Mouse (Mus musculus) liver, embryonic 14.5 days (tissue): ENCODE measurements at regions not wholly inside any gene's neighbourhood (a gene's known extent, or its start where the extent isn't known, plus 50 kb on each side); places are given as distances from the start of the nearest gene placed in this dataset.
A peak's percentile ranks its signal among the peaks of the same experiment; 100 is the strongest.

Experiments used
- ATAC-seq: fragments of 200-750 bp; cut with Nextera tagmentation; 2 replicates; pipeline ENCODE4 v1.8.0; 2017; ENCODE audit warnings: moderate number of reproducible peaks, mild to moderate bottlenecking, moderate library complexity; ENCODE audit not compliant: insufficient read depth
- DNase-seq, 3 experiments: peaks; one replicate each; pipeline ENCODE4 v3.0.0-alpha.2; 2012 to 2013; ENCODE audit warnings: low read depth in 3 of 3, low spot score in 3 of 3
- H3K27ac ChIP-seq: fragments of 300-500 bp; sonication (generic); 2 replicates; pipeline ENCODE4 v1.5.1; 2014; ENCODE audit warnings: moderate library complexity, mild to moderate bottlenecking, control low read depth, inconsistent platforms
- H3K27me3 ChIP-seq: fragments of 300-500 bp; sonication (generic); 2 replicates; pipeline ENCODE4 v1.6.1; 2014; ENCODE audit warnings: mild to moderate bottlenecking, low read length, moderate library complexity; ENCODE audit not compliant: control insufficient read depth, insufficient read depth
- H3K36me3 ChIP-seq: fragments of 300-500 bp; sonication (generic); replicated peaks from 2 replicates; pipeline ENCODE4 v1.6.1; 2014; ENCODE audit warnings: low read depth; ENCODE audit not compliant: control insufficient read depth, insufficient read depth
- H3K4me1 ChIP-seq, 2 experiments: fragments of 200-500 bp in 1 of 2; fragments of 300-500 bp in 1 of 2; sonication (generic) in 1 of 2; replicated peaks; 2 replicates each; pipeline ENCODE4 v1.6.1; 2012 to 2014; ENCODE audit warnings: antibody characterized with exemption in 1 of 2, inconsistent platforms in 1 of 2, low read length in 1 of 2; ENCODE audit not compliant: control insufficient read depth in 2 of 2, insufficient read depth in 2 of 2
- H3K4me2 ChIP-seq: fragments of 300-500 bp; sonication (generic); 2 replicates; pipeline ENCODE4 v1.6.1; 2014; ENCODE audit warnings: low read depth, mild to moderate bottlenecking, control low read depth, moderate library complexity
- H3K4me3 ChIP-seq, 2 experiments: fragments of 200-500 bp in 1 of 2; fragments of 300-500 bp in 1 of 2; sonication (generic) in 1 of 2; 2 replicates each; pipeline ENCODE4 v1.5.1; 2012 to 2014; ENCODE audit warnings: low read depth in 2 of 2, low read length in 2 of 2, mild to moderate bottlenecking in 2 of 2, control low read depth in 1 of 2, inconsistent platforms in 1 of 2, moderate library complexity in 1 of 2; ENCODE audit not compliant: insufficient read depth in 1 of 2
- H3K9ac ChIP-seq: fragments of 300-500 bp; sonication (generic); replicated peaks from 2 replicates; pipeline ENCODE4 v1.6.1; 2014; ENCODE audit warnings: mild to moderate bottlenecking, control low read depth, moderate library complexity
- H3K9me3 ChIP-seq: fragments of 300-500 bp; sonication (generic); 2 replicates; pipeline ENCODE4 v1.6.1; 2016; ENCODE audit warnings: low read length, mixed read lengths; ENCODE audit not compliant: control insufficient read depth
- CTCF ChIP-seq: IDR thresholded peaks from 2 replicates; pipeline ENCODE4 v1.5.1; 2016; ENCODE audit warnings: antibody characterized with exemption, low read depth, control low read depth
- EP300 ChIP-seq: IDR thresholded peaks from 2 replicates; pipeline ENCODE4 v1.6.1; 2016; ENCODE audit warnings: antibody characterized with exemption, low read depth
- WGBS: fragments of 180-500 bp; shearing (Covaris S2); extraction: QIAGEN DNeasy Blood & Tissue Kit; methylation state at CpG from one replicate; pipeline ENCODE4 v1.1.7; 2014; ENCODE audit not compliant: insufficient replicate concordance; 5-methylcytosine and 5-hydroxymethylcytosine counted together

DNA sequence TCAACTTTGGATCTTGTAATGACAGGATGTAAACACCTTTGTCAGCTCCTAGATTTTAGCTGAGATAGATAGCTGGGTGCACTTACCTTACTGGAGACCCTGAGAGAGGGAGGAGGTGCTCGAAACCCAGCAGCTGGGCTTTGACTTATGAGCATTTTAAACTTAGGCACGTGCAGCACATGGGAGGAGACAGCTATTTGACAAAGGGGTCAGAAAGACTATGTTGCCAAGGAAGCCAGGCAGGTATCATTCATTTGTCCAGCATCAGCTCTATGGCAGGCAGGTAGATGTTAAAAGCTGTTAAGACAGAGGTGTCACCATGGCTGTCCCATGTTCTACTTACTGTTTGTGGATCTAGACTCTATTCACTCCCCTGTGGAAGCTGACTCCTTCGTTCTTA is 120.0 kb upstream of the Tet2 start:
- ATAC-seq, result no peak
- H3K36me3 ChIP-seq, result no peaks in the 10 kb centered on the region
- no peaks in the 10 kb centered on the region for H3K4me1 ChIP-seq
- no peaks in the 10 kb centered on the region for H3K9me3 ChIP-seq
- H3K4me2 ChIP-seq, result no peak overlapping the region
- H3K9ac ChIP-seq, result no peak overlapping the region
- 49% methylated on average over 3 of the region's 3 CpGs for WGBS
- TF ChIP-seq EP300 (no peak), CTCF (no peak)
- H3K4me3 ChIP-seq, result no peak overlapping the region
- H3K27me3 ChIP-seq, result no peaks in the 10 kb centered on the region
- DNase-seq, result no peak
- H3K27ac ChIP-seq, result no peak overlapping the region

GRCm38 (mm10) chr3:133665425-133666317 is 120.7 kb upstream of the Tet2 start:
- no peak overlapping the region for H3K4me2 ChIP-seq
- TF ChIP-seq CTCF (no peak), EP300 (no peak)
- no peak for DNase-seq

DNA sequence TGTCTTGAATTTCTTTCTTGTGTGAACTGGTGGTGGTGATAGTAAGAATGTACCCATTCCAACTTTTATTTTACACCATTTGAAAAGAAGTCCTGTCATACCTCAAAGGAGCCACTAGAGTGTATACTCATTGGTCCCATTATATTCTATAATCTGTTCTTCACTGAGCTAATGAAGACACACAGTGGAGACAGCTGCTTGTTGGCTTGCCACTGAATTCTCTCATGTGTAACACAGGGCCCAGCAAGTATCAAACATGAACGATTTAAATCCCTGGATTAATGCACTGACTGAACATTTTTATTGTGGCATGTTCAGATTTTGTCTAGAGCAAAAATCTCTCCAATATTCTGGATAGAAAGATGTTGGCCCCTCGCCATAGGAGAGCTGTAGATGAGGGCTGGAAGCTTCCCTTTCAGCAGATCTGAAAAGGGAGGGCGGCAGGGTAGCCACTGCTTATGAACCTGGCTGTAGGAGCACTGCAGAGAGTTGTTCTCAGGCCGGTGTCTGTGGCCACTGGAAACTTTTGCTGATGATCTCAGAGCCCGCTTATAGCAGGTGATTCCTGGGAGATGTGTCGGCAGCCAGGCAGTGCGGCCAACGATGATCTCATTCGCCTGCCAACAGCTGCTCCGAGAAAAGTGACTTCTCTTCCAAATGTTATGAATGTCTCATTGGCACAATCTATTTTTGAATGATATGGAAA is 128.0 kb upstream of the Tet2 start:
- Histone ChIP-seq H3K27ac (no peak overlapping the region), H3K9ac (no peak overlapping the region), H3K9me3 (no peaks in the 10 kb centered on the region), H3K36me3 (no peaks in the 10 kb centered on the region), H3K4me3 (no peak overlapping the region), H3K4me2 (no peak overlapping the region), H3K27me3 (no peaks in the 10 kb centered on the region), H3K4me1 (no peaks in the 10 kb centered on the region)
- no peak for DNase-seq
- TF ChIP-seq CTCF (no peak), EP300 (no peak)
- 69% methylated on average over 10 of the region's 10 CpGs for WGBS
- no peak for ATAC-seq

More at GRCm38 (mm10) chr3:133665425-133666317, 120.7 kb upstream of the Tet2 start:
- no peak overlapping the region for H3K27ac ChIP-seq
- H3K27me3 ChIP-seq, result no peaks in the 10 kb centered on the region
- ATAC-seq, result no peak
- no peaks in the 10 kb centered on the region for H3K4me1 ChIP-seq
- H3K9ac ChIP-seq, result no peak overlapping the region
- no peaks in the 10 kb centered on the region for H3K9me3 ChIP-seq
- 73% methylated on average over 6 of the region's 6 CpGs for WGBS
- H3K4me3 ChIP-seq, result no peak overlapping the region
- no peaks in the 10 kb centered on the region for H3K36me3 ChIP-seq

- TF ChIP-seq EP300 (no peak), CTCF (no peak)
- H3K27ac ChIP-seq, result no peak overlapping the region
- H3K4me3 ChIP-seq, result no peak overlapping the region
These were observed 133.0 kb upstream of the Tet2 start for GRCm38 (mm10) chr3:133677892-133678291.

DNA sequence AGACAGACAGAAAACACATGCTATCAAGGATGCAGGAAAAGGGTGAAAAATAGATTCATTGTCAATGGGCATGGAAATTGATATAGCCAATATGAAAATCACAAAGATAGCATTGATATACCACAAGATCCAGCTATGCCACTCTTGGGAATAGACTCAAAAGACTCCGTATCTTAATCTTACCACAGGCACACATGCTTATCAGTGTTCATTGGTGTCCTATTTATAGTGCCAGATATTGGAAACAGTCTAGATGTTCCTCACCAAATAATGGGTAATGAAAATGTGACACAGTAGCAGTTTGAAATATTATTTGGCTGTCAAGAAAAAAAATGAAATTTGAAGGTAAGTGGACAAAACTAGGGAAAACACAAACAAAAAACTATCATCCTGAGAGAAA is 135.0 kb upstream of the Tet2 start:
- no peak overlapping the region for H3K9ac ChIP-seq
- TF ChIP-seq EP300 (peak; percentile 39), CTCF (no peak)
- ATAC-seq (peak; percentile 66; the same call in 1 of the 2 replicates), DNase-seq (no peak)
- no peak overlapping the region for H3K27ac ChIP-seq
- 11% methylated on average over 1 of the region's 1 CpGs for WGBS
- no peaks in the 10 kb centered on the region for H3K4me1 ChIP-seq
- H3K4me2 ChIP-seq, result no peak overlapping the region
- no peaks in the 10 kb centered on the region for H3K9me3 ChIP-seq
- no peak overlapping the region for H3K4me3 ChIP-seq
- H3K36me3 ChIP-seq, result no peaks in the 10 kb centered on the region
- no peaks in the 10 kb centered on the region for H3K27me3 ChIP-seq

More at GRCm38 (mm10) chr3:133677892-133678291, 133.0 kb upstream of the Tet2 start:
- no peaks in the 10 kb centered on the region for H3K4me1 ChIP-seq
- DNase-seq, result no peak
- H3K9ac ChIP-seq, result no peak overlapping the region
- H3K27me3 ChIP-seq, result no peaks in the 10 kb centered on the region
- WGBS, result 73% methylated on average over 1 of the region's 1 CpGs
- no peaks in the 10 kb centered on the region for H3K9me3 ChIP-seq
- no peaks in the 10 kb centered on the region for H3K36me3 ChIP-seq
- H3K4me2 ChIP-seq, result no peak overlapping the region
- no peak for ATAC-seq
